Mouse (Mus musculus): ENCODE measurements at regions not wholly inside any gene's neighbourhood (a gene's known extent, or its start where the extent isn't known, plus 50 kb on each side); places are given as distances from the start of the nearest gene placed in this dataset.

GRCm38 (mm10) chr2:46913496-46913895 lies 1796.3 kb upstream of the Zeb2 start:
- no peaks in the 10 kb centered on the region for H3K36me3 ChIP-seq (ENCODE audit: insufficient read depth)
- TF ChIP-seq CTCF (IDR thresholded peaks at IDR 0.05; ENCODE audit: low read depth), result no peak
- no peak overlapping the region for H3K9ac ChIP-seq
- H3K4me3 ChIP-seq (ENCODE audit: low read depth, low read length), result no peak overlapping the region
- H3K27me3 ChIP-seq (ENCODE audit: insufficient read depth, low read length), result no peaks in the 10 kb centered on the region
- H3K9me3 ChIP-seq (ENCODE audit: low read depth, low read length), result no peaks in the 10 kb centered on the region
- no peak overlapping the region for H3K27ac ChIP-seq (ENCODE audit: low read depth)
- no peaks in the 10 kb centered on the region for H3K4me1 ChIP-seq (ENCODE audit: insufficient read depth)
- no peak overlapping the region for H3K4me2 ChIP-seq
- no peak for ATAC-seq (ENCODE audit: insufficient read depth)
- DNase-seq, result peak; percentile 11

DNA sequence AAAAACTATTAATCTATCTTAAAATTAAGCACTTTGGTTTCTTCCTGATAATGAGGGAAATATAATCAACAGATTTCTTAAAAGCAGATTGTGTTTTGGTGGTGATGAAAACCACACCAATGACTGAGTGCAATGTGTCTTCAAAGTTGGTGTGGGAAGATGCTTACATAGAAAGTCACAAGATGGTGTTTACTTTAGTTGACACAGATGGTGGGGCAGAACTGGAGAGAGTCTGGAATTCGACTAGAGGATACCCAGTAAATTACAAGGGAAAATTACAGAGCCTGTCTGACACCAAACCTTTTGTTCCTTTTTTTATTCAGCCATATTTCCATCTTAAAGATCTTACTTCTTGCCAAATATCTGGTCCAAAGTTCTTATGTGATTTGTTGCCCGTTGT lies 1766.0 kb upstream of the Zeb2 start:
- no peak overlapping the region for H3K4me2 ChIP-seq
- no peak for TF ChIP-seq CTCF (IDR thresholded peaks at IDR 0.05; ENCODE audit: low read depth)
- H3K27me3 ChIP-seq (ENCODE audit: insufficient read depth, low read length), result no peaks in the 10 kb centered on the region
- no peak overlapping the region for H3K9ac ChIP-seq
- H3K36me3 ChIP-seq (ENCODE audit: insufficient read depth), result no peaks in the 10 kb centered on the region
- no peak for DNase-seq
- ATAC-seq (ENCODE audit: insufficient read depth), result no peak
- no peak overlapping the region for H3K4me3 ChIP-seq (ENCODE audit: low read depth, low read length)
- H3K4me1 ChIP-seq (ENCODE audit: insufficient read depth), result no peaks in the 10 kb centered on the region
- 56% methylated on average over 2 of the region's 2 CpGs for WGBS
- no peak overlapping the region for H3K27ac ChIP-seq (ENCODE audit: low read depth)
- H3K9me3 ChIP-seq (ENCODE audit: low read depth, low read length), result no peaks in the 10 kb centered on the region

DNA sequence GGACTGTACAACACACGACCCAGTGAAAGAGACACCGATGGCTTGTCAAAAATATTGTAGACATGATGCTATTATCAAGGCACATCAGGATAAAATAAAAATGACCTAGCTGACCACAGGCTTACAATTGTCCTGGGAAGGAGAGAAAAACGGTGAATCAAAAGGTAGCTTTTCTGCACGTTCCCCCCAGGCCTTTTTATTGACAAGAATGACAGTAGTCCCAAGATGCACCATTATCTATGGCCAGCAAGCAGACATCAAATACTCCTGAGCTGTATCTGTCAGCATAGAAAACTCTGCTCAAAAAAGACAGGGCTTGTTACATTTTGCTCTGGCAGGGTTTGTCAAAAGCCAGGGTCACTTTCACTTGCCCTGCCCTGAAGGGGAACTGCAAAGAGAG lies 1753.6 kb upstream of the Zeb2 start:
- Histone ChIP-seq H3K9me3 (ENCODE audit: low read depth, low read length) (no peaks in the 10 kb centered on the region), H3K4me3 (ENCODE audit: low read depth, low read length) (no peak overlapping the region), H3K4me1 (ENCODE audit: insufficient read depth) (no peaks in the 10 kb centered on the region), H3K36me3 (ENCODE audit: insufficient read depth) (no peaks in the 10 kb centered on the region), H3K27me3 (ENCODE audit: insufficient read depth, low read length) (no peaks in the 10 kb centered on the region), H3K4me2 (no peak overlapping the region), H3K9ac (no peak overlapping the region), H3K27ac (ENCODE audit: low read depth) (no peak overlapping the region)
- DNase-seq, result no peak
- no peak for TF ChIP-seq CTCF (IDR thresholded peaks at IDR 0.05; ENCODE audit: low read depth)
- WGBS, result 78% methylated on average over 4 of the region's 4 CpGs
- no peak for ATAC-seq (ENCODE audit: insufficient read depth)
